ENCODE assay signal across 8 mouse cellular contexts in the genomic region with DNA sequence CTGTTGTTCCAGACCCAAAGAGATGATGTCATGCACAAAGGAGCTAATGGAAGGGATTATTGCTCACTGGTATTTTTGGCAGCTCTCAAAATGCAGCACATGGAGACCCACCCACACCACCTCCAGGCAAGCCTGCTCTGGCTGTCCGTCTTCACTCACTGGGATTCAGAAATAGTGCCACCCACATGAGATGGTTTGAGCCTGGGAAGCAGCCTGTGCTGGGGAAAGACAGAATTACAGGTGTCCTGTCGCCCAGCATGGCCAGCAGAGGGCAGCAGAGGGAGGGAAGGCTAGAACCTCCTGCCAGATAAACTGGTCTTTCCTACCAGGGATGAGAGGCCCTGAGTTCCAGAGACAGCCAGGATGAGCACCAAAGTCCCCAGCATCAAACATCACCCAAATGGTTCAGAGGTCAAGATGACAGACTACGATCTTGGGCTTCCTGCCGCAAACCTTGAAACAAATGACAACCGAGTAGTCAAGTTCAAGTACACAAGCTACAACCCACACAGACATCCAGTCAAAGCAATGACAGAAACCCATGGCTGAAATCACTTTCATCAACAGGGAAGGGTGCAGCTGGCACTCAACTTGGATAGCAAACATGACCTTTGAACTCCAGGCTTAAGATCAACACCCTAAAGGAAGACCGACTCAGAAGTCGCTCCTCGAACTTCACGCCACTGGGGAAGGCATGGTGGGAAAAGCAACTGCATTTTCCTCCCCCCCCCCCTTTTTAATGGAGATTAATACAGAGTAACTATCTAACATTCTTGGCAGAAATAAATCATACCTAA. TPM values are rescaled to one million over a fixed set of nuclear protein-coding genes. Genes with fewer than 3 reads are reported as not detected.
DNase-seq lines count a peak whose midpoint lies in the region; ATAC-seq lines count a peak whose summit lies in the region.

No protein-coding gene starts in this region.

- no peak overlapping the region for H3K27ac ChIP-seq in heart, embryonic 11.5 days (ENCODE audit: low read depth, low read length)
- H3K27ac ChIP-seq in forebrain, embryonic 14.5 days (ENCODE audit: low read depth, low read length), result no peak overlapping the region
- no peak overlapping the region for H3K27ac ChIP-seq in midbrain, embryonic 14.5 days (replicated peaks; ENCODE audit: low read depth, low read length)

- no peak overlapping the region for H3K9ac ChIP-seq in heart, embryonic 11.5 days (ENCODE audit: low read depth, low read length)
- no peak overlapping the region for H3K9ac ChIP-seq in forebrain, embryonic 14.5 days (ENCODE audit: low read length)
- no peak overlapping the region for H3K9ac ChIP-seq in midbrain, embryonic 14.5 days (replicated peaks; ENCODE audit: low read length)

- no peaks in the 10 kb centered on the region for H3K4me1 ChIP-seq in heart, embryonic 11.5 days (ENCODE audit: control insufficient read depth, insufficient read depth, low read length)
- no peaks in the 10 kb centered on the region for H3K4me1 ChIP-seq in forebrain, embryonic 14.5 days (ENCODE audit: control insufficient read depth, insufficient read depth, low read length)
- no peaks in the 10 kb centered on the region for H3K4me1 ChIP-seq in midbrain, embryonic 14.5 days (ENCODE audit: control insufficient read depth, insufficient read depth, low read length)

- no peaks in the 10 kb centered on the region for H3K36me3 ChIP-seq in heart, embryonic 11.5 days (ENCODE audit: control insufficient read depth, insufficient read depth, low read length)
- no peaks in the 10 kb centered on the region for H3K36me3 ChIP-seq in forebrain, embryonic 14.5 days (ENCODE audit: control insufficient read depth, insufficient read depth, low read length)
- H3K36me3 ChIP-seq in midbrain, embryonic 14.5 days (ENCODE audit: control insufficient read depth, insufficient read depth, low read length), result no peaks in the 10 kb centered on the region

- no peaks in the 10 kb centered on the region for H3K27me3 ChIP-seq in heart, embryonic 11.5 days (ENCODE audit: control insufficient read depth, insufficient read depth, low read length)
- H3K27me3 ChIP-seq in forebrain, embryonic 14.5 days (replicated peaks; ENCODE audit: control insufficient read depth, insufficient read depth, low read length), result no peaks in the 10 kb centered on the region
- no peaks in the 10 kb centered on the region for H3K27me3 ChIP-seq in midbrain, embryonic 14.5 days (ENCODE audit: control insufficient read depth, insufficient read depth, low read length)

- H3K4me2 ChIP-seq in heart, embryonic 11.5 days, result no peak overlapping the region
- no peak overlapping the region for H3K4me2 ChIP-seq in forebrain, embryonic 14.5 days (ENCODE audit: low read length)
- no peak overlapping the region for H3K4me2 ChIP-seq in midbrain, embryonic 14.5 days (ENCODE audit: low read length)

- WGBS in heart, embryonic 11.5 days (ENCODE audit: insufficient replicate concordance), result 64% methylated on average over 9 of the region's 9 CpGs
- WGBS in forebrain, embryonic 14.5 days, result 73% methylated on average over 9 of the region's 9 CpGs
- WGBS in midbrain, embryonic 14.5 days, result 70% methylated on average over 9 of the region's 9 CpGs

- no peak for ATAC-seq in heart, embryonic 11.5 days (replicated peaks; ENCODE audit: insufficient number of reproducible peaks, low FRiP score, low TSS enrichment)
- ATAC-seq in forebrain, embryonic 14.5 days, result no peak
- ATAC-seq in midbrain, embryonic 14.5 days (ENCODE audit: low FRiP score, low TSS enrichment), result no peak

- DNase-seq in heart, adult 11 months, result peak; percentile 94
- peak; percentile 60 for DNase-seq in c-Kit-positive CD71-positive TER-119-positive erythroid progenitor cells, embryonic 14.5 days (ENCODE audit: low spot score)
- DNase-seq in forebrain, embryonic 14.5 days (ENCODE audit: low spot score), result peak; percentile 81
- DNase-seq in hindlimb bud, embryonic 11.5 days (ENCODE audit: extremely low spot score, low read depth, low spot score), result peak; percentile 22
- peak; percentile 92 to 94 for DNase-seq in left cerebral cortex, adult 9 months (ENCODE audit: low spot score in 2 of 2)
- DNase-seq in midbrain, embryonic 14.5 days, result peak; percentile 86
- peak; percentile 49 to 54 for DNase-seq in spleen, postnatal 36 days (ENCODE audit: low spot score in 2 of 2)

- no peaks in the 10 kb centered on the region for H3K9me3 ChIP-seq in heart, embryonic 11.5 days (replicated peaks; ENCODE audit: control insufficient read depth, low read length)
- H3K9me3 ChIP-seq in forebrain, embryonic 14.5 days (replicated peaks; ENCODE audit: control insufficient read depth, low read length), result no peaks in the 10 kb centered on the region
- no peaks in the 10 kb centered on the region for H3K9me3 ChIP-seq in midbrain, embryonic 14.5 days (ENCODE audit: control insufficient read depth, low read length)

- H3K4me3 ChIP-seq in heart, embryonic 11.5 days (ENCODE audit: low read depth, low read length), result no peak overlapping the region
- H3K4me3 ChIP-seq in forebrain, embryonic 14.5 days (ENCODE audit: low read depth, low read length), result no peak overlapping the region
- no peak overlapping the region for H3K4me3 ChIP-seq in midbrain, embryonic 14.5 days (replicated peaks; ENCODE audit: low read depth, low read length)

RNA-seq across cellular contexts. Expression of a gene that starts 41.4 kb away (rescaled TPM):
- polyA plus RNA-seq in heart, embryonic 11.5 days (2014; fragmentation: Nextera tagmentation; extraction: Ambion mirVana), result 2.8 and 3.7 TPM in 2 replicates
- polyA plus RNA-seq in forebrain, embryonic 14.5 days (2014; fragmentation: Nextera tagmentation; extraction: Ambion mirVana), result 1.7 and 2.0 TPM in 2 replicates
- polyA plus RNA-seq in midbrain, embryonic 14.5 days (2014; fragmentation: Nextera tagmentation; extraction: Ambion mirVana), result 1.3 and 1.9 TPM in 2 replicates

Comparison
In these comparisons a context has a peak if more than half of its experiments do, and no peak if none do; other contexts are left out.
1. DNase-seq: peak in every context shown above with its lines; median percentile 94 in heart, adult 11 months; 93 in left cerebral cortex, adult 9 months; 86 in midbrain, embryonic 14.5 days; 81 in forebrain, embryonic 14.5 days; 60 in c-Kit-positive CD71-positive TER-119-positive erythroid progenitor cells, embryonic 14.5 days; 52 in spleen, postnatal 36 days; 22 in hindlimb bud, embryonic 11.5 days.